Mouse (Mus musculus): ENCODE results near the gene Ddias. TPM values are rescaled to one million over a fixed set of nuclear protein-coding genes. Genes with fewer than 3 reads are reported as not detected.
"Not testable (repeated sequence)": the region's sequence is repeated elsewhere in the genome, so short reads cannot be mapped to it uniquely, and the experiment has no call there.

Gene Ddias
- total RNA-seq (2014; rRNA removed) = 4.2 and 5.1 TPM in 2 replicates
- polyA plus RNA-seq (2015; fragmentation: Nextera tagmentation; extraction: Ambion mirVana) = 3.2 and 3.3 TPM in 2 replicates

- Histone ChIP-seq H3K9me3 (ENCODE audit: low read length) (no peaks in the 10 kb centered on the region), H3K27ac (ENCODE audit: low read depth, low read length) (peak within 1 kb of the TSS; percentile 98), H3K4me3 (ENCODE audit: low read depth, low read length) (peak within 1 kb of the TSS; percentile 58), H3K4me2 (ENCODE audit: low read depth) (peak within 1 kb of the TSS; percentile 64), H3K27me3 (ENCODE audit: insufficient read depth, low read length) (no peaks in the 10 kb centered on the region), H3K36me3 (ENCODE audit: insufficient read depth) (no peaks in the 10 kb centered on the region), H3K9ac (peak within 1 kb of the TSS; percentile 77), H3K4me1 (ENCODE audit: insufficient read depth) (peaks cover 9% of the 10 kb centered on the region)
- DNase-seq (peak; percentile 97), ATAC-seq (peak; percentile 88)
- 2% methylated on average over 53 of the region's 53 CpGs for WGBS
- peak; percentile 99 for TF ChIP-seq CTCF (IDR thresholded peaks at IDR 0.05; ENCODE audit: low read depth)
Measured at GRCm38 (mm10) chr7:92874116-92874675, at the start of gene Ddias, which contains the start of gene Prcp. Gene Ddias, minus strand, starts transcription at chr7:92874247. Gene Prcp, plus strand, starts transcription at chr7:92874470.

- peak; percentile 81; the same call in 1 of the 2 replicates for ATAC-seq
- no peak overlapping the region for H3K4me2 ChIP-seq (ENCODE audit: low read depth)
- no peak for TF ChIP-seq CTCF (IDR thresholded peaks at IDR 0.05; ENCODE audit: low read depth)
Measured at GRCm38 (mm10) chr7:92920857-92921172, 46.8 kb upstream of the Ddias start.

GRCm38 (mm10) chr7:92920172-92920856, 46.3 kb upstream of the Ddias start:
- no peak for TF ChIP-seq CTCF (IDR thresholded peaks at IDR 0.05; ENCODE audit: low read depth)
- WGBS = 72% methylated on average over 6 of the region's 6 CpGs
- H3K9me3 ChIP-seq (ENCODE audit: low read length) = no peaks in the 10 kb centered on the region
- H3K4me2 ChIP-seq (ENCODE audit: low read depth) = no peak overlapping the region
- H3K4me3 ChIP-seq (ENCODE audit: low read depth, low read length) = no peak overlapping the region
- ATAC-seq (peak; percentile 67; the same call in 1 of the 2 replicates), DNase-seq (no peak)
- H3K9ac ChIP-seq = no peak overlapping the region
- no peaks in the 10 kb centered on the region for H3K27me3 ChIP-seq (ENCODE audit: insufficient read depth, low read length)
- H3K27ac ChIP-seq (ENCODE audit: low read depth, low read length) = 0 out of 2 replicates have a peak overlapping the region, but pooled peaks have one; percentile 5
- H3K36me3 ChIP-seq (ENCODE audit: insufficient read depth) = no peaks in the 10 kb centered on the region
- H3K4me1 ChIP-seq (ENCODE audit: insufficient read depth) = no peaks in the 10 kb centered on the region

More at GRCm38 (mm10) chr7:92920857-92921172, 46.8 kb upstream of the Ddias start:
- Histone ChIP-seq H3K27ac (ENCODE audit: low read depth, low read length) (no peak overlapping the region), H3K4me3 (ENCODE audit: low read depth, low read length) (no peak overlapping the region), H3K27me3 (ENCODE audit: insufficient read depth, low read length) (no peaks in the 10 kb centered on the region), H3K9me3 (ENCODE audit: low read length) (no peaks in the 10 kb centered on the region), H3K9ac (no peak overlapping the region), H3K4me1 (ENCODE audit: insufficient read depth) (no peaks in the 10 kb centered on the region), H3K36me3 (ENCODE audit: insufficient read depth) (no peaks in the 10 kb centered on the region)
- 55% methylated on average over 2 of the region's 2 CpGs for WGBS
- no peak for DNase-seq

DNA sequence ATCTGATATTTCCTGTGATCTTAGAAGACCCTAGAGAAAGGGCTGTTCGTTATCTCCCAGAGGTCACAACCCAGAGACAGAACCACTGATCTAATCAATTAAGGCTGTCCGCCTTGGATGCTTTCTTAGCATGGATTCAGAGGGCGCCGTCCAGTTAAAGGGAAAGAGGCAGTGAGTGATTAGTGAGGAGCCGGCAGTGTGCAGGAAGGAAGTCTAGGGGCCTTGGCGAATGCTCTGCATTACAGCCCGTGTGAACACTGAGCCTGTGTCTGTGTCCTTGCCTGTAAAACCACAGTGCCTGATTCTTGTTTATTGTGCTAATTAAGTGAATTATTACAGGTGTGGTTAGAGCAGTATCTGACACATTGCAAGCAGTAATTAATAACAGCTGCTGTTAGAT, 30.2 kb upstream of the Ddias start:
- not testable (repeated sequence) for DNase-seq; H3K36me3 ChIP-seq (ENCODE audit: insufficient read depth); H3K9ac ChIP-seq; ATAC-seq; H3K27me3 ChIP-seq (ENCODE audit: insufficient read depth, low read length); H3K27ac ChIP-seq (ENCODE audit: low read depth, low read length); H3K4me2 ChIP-seq (ENCODE audit: low read depth); H3K9me3 ChIP-seq (ENCODE audit: low read length); H3K4me1 ChIP-seq (ENCODE audit: insufficient read depth); H3K4me3 ChIP-seq (ENCODE audit: low read depth, low read length)
- WGBS = 48% methylated on average over 7 of the region's 7 CpGs

- Histone ChIP-seq H3K4me2 (ENCODE audit: low read depth) (no peak overlapping the region), H3K9me3 (ENCODE audit: low read length) (no peaks in the 10 kb centered on the region), H3K36me3 (ENCODE audit: insufficient read depth) (no peaks in the 10 kb centered on the region), H3K27me3 (ENCODE audit: insufficient read depth, low read length) (no peaks in the 10 kb centered on the region), H3K27ac (ENCODE audit: low read depth, low read length) (no peak overlapping the region), H3K9ac (no peak overlapping the region), H3K4me3 (ENCODE audit: low read depth, low read length) (no peak overlapping the region), H3K4me1 (ENCODE audit: insufficient read depth) (no peaks in the 10 kb centered on the region)
- TF ChIP-seq CTCF (IDR thresholded peaks at IDR 0.05; ENCODE audit: low read depth) = peak; percentile 79
- DNase-seq (peak; percentile 69), ATAC-seq (peak; percentile 86)
- 38% methylated on average over 7 of the region's 7 CpGs for WGBS
Measured at GRCm38 (mm10) chr7:92903360-92904038, 29.5 kb upstream of the Ddias start.

- H3K27me3 ChIP-seq (ENCODE audit: insufficient read depth, low read length) = no peaks in the 10 kb centered on the region
- TF ChIP-seq CTCF (IDR thresholded peaks at IDR 0.05; ENCODE audit: low read depth) = peak; percentile 62
- WGBS = 53% methylated on average over 2 of the region's 2 CpGs
Measured at GRCm38 (mm10) chr7:92897021-92897420, 23.0 kb upstream of the Ddias start.

DNA sequence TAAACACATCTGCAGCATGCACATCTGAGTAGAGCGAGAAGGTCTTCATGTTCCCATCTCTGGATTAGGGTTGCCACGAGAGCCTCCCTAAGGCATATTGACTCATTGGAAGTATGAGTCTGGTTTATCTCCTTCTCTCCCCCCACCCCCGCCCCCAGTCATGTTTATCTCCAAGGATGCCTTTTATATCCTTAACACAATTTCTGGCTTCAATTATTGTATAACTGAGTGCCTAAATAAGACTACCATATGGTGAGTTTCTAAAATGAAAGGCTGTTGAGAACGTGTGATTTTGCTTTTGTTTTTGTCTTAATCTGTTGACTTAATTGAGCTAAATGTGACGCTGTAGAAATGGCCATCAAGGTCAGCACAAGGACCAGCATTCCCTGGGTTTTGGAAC, 22.0 kb upstream of the Ddias start:
- Histone ChIP-seq H3K36me3 (ENCODE audit: insufficient read depth) (no peaks in the 10 kb centered on the region), H3K27ac (ENCODE audit: low read depth, low read length) (no peak overlapping the region), H3K4me1 (ENCODE audit: insufficient read depth) (no peaks in the 10 kb centered on the region), H3K4me3 (ENCODE audit: low read depth, low read length) (no peak overlapping the region), H3K9ac (no peak overlapping the region), H3K4me2 (ENCODE audit: low read depth) (no peak overlapping the region), H3K9me3 (ENCODE audit: low read length) (no peaks in the 10 kb centered on the region), H3K27me3 (ENCODE audit: insufficient read depth, low read length) (no peaks in the 10 kb centered on the region)
- ATAC-seq (no peak), DNase-seq (no peak)
- WGBS = 64% methylated on average over 5 of the region's 5 CpGs
- TF ChIP-seq CTCF (IDR thresholded peaks at IDR 0.05; ENCODE audit: low read depth) = no peak

More at GRCm38 (mm10) chr7:92897021-92897420, 23.0 kb upstream of the Ddias start:
- no peak overlapping the region for H3K9ac ChIP-seq
- H3K4me3 ChIP-seq (ENCODE audit: low read depth, low read length) = no peak overlapping the region
- DNase-seq = peak; percentile 39
- H3K4me1 ChIP-seq (ENCODE audit: insufficient read depth) = no peaks in the 10 kb centered on the region
- H3K36me3 ChIP-seq (ENCODE audit: insufficient read depth) = no peaks in the 10 kb centered on the region
- no peak for ATAC-seq
- no peaks in the 10 kb centered on the region for H3K9me3 ChIP-seq (ENCODE audit: low read length)
- no peak overlapping the region for H3K27ac ChIP-seq (ENCODE audit: low read depth, low read length)
- no peak overlapping the region for H3K4me2 ChIP-seq (ENCODE audit: low read depth)

All from forebrain, postnatal 0 days (tissue).